Mouse (Mus musculus) olfactory bulb, adult 2 months (tissue): ENCODE results near the gene Cplx2. TPM values are rescaled to one million over a fixed set of nuclear protein-coding genes. Genes with fewer than 3 reads are reported as not detected.
A peak's percentile ranks its signal among the peaks of the same experiment; 100 is the strongest.

Experiments used
- H3K27ac ChIP-seq: fragments of 200-500 bp; 2 replicates; pipeline ENCODE4 v1.5.1; 2012; ENCODE audit warnings: low read depth, low read length; ENCODE audit not compliant: insufficient read depth
- H3K4me1 ChIP-seq: fragments of 200-500 bp; 2 replicates; pipeline ENCODE4 v1.6.1; 2012; ENCODE audit warnings: low read length; ENCODE audit not compliant: control insufficient read depth, insufficient read depth
- H3K4me3 ChIP-seq: fragments of 200-500 bp; 2 replicates; pipeline ENCODE4 v1.5.1; 2012; ENCODE audit warnings: mild to moderate bottlenecking, low read depth, low read length, moderate library complexity; ENCODE audit not compliant: insufficient read depth
- CTCF ChIP-seq: fragments of 200-500 bp; IDR thresholded peaks from 2 replicates; pipeline ENCODE4 v1.5.1; 2012; ENCODE audit warnings: low read depth, mild to moderate bottlenecking, low read length, moderate library complexity; ENCODE audit not compliant: insufficient read depth
- POLR2A ChIP-seq: fragments of 200-500 bp; IDR thresholded peaks from 2 replicates; pipeline ENCODE4 v1.6.1; 2012; ENCODE audit warnings: mild to moderate bottlenecking, low read depth, low read length, moderate library complexity; ENCODE audit not compliant: insufficient read depth
- WGBS: fragments of 180-500 bp; shearing (Covaris S2); methylation state at CpG from one replicate; pipeline ENCODE4 v1.1.7; 2018; 5-methylcytosine and 5-hydroxymethylcytosine counted together
- polyA plus RNA-seq: library from polyadenylated mRNA; stranded (reverse); fragments of >200 nt; gene quantifications from 2 replicates; pipeline ENCODE4 v1.2.4, GENCODE M21; 2012; ENCODE audit warnings: low replicate concordance; ENCODE audit not compliant: missing spikeins, insufficient read depth, insufficient read length

The Cplx2 gene
- polyA plus RNA-seq, 1 experiment: not detected

DNA sequence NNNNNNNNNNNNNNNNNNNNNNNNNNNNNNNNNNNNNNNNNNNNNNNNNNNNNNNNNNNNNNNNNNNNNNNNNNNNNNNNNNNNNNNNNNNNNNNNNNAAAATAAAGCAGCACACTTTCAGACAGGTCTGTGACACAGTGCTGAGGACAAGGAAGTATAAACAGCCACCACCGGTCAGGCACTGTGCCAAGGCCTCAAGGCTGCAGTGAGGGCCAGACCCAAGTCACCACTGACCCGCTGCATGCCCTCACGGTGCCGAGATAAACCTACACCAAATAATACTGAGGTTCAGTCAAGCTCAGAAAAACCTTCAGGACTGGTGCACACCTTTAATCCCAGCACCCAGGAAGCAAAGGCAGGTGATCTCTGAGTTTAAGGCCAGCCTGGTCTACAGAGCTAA, 13.7 kb upstream of the Cplx2 start:
- H3K4me3 ChIP-seq: no peak overlapping the region
- H3K4me1 ChIP-seq: no peaks in the 10 kb centered on the region
- 71% methylated on average over 4 of the region's 4 CpGs for WGBS
- no peak overlapping the region for H3K27ac ChIP-seq
- TF ChIP-seq CTCF (no peak), POLR2A (no peak)

DNA sequence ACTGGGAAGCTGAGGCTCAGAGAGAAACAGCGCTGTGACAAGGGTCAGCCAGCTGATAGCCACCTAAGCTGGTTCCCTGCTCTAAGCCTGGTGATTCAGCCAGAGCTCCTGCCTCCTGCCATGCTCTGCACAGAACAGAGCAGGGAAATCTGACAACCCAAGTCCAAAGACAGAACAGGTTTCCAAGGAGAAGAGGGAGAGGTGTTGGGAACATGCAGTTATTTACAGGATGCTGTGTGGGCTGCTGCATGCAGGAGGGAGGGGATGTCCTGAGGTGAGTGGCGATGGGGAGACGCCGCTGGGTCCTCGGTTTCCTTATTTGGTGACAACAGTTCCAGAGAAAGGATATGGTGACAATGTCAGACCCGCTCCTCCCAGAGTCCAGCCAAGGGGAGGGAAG, 12.0 kb upstream of the Cplx2 start:
- 89% methylated on average over 6 of the region's 6 CpGs for WGBS
- no peak overlapping the region for H3K4me3 ChIP-seq
- no peak overlapping the region for H3K27ac ChIP-seq
- no peaks in the 10 kb centered on the region for H3K4me1 ChIP-seq
- TF ChIP-seq CTCF (no peak), POLR2A (no peak)

DNA sequence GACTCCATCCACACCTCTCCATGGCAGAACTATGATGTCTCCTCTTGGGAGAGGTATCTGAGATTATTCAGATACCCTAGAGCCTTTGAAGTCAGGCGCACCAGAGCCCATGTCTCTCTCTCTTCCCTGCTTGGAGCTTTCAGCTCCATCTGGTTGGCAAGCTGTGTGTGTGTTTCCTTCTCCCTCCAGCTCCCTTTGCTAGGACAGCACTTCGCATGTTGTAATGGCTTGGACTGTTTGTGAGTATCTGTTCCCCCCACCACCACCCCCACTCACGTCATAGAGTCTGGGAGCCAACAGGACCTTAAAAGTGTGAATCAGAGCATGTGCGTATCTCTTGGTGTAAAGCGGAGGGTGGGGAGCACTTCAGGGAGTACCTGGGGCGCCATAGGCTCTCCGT, 6.5 kb upstream of the Cplx2 start:
- Histone ChIP-seq H3K4me1 (peaks cover 20% of the 10 kb centered on the region), H3K27ac (no peak overlapping the region), H3K4me3 (no peak overlapping the region)
- no peak for TF ChIP-seq CTCF
- WGBS: 88% methylated on average over 7 of the region's 7 CpGs

DNA sequence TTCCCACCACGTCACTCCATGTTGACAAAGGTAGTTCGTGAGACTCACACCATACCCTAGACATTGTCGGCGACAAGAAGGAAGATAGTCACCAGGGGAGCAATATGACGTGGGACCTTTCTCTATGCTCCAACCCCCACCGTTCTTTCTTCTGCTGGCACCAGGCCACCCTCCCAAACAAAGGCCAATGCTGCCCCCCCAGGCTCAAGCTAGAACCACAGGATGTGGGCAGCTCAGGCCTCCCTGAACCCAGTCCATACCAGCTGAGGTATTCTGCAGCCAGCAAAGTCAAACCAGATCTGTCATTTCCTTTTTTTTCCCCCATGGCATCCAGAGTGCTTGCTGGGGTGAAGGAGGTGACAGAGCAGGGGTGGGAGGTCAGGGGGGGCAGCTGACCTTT, 3.4 kb upstream of the Cplx2 start:
- H3K27ac ChIP-seq: peak overlapping the region; percentile 2; the same call in 1 of the 2 replicates

DNA sequence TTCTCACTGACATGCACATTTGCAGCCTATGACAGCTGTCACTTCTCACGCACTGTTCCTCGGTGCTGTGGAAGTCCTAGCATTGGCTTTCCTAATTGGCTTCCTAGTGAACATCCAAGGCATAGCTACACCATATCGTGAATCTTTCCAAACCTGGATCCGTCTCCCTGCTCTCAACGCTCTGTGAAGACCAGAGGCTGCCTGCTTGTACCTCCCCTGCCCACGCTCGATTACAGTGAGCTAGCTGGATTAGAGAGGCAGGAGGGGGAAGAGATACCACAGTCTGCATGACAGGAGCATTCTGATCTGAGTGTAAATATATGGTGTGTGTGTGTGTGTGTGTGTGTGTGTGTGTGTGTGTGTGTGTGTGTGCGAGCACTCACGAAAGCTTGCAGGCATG, 3.0 kb upstream of the Cplx2 start:
- WGBS: 59% methylated on average over 9 of the region's 9 CpGs
- no peak for TF ChIP-seq POLR2A
- TF ChIP-seq CTCF: no peak
- Histone ChIP-seq H3K4me1 (peaks cover 37% of the 10 kb centered on the region), H3K4me3 (no peak overlapping the region), H3K27ac (no peak overlapping the region)

More for the DNA sequence above, 3.4 kb upstream of the Cplx2 start:
- WGBS: 78% methylated on average over 6 of the region's 6 CpGs
- Histone ChIP-seq H3K4me1 (peaks cover 37% of the 10 kb centered on the region), H3K4me3 (no peak overlapping the region)
- TF ChIP-seq CTCF (0 out of 2 replicates have a peak, but pooled peaks have one; percentile 14), POLR2A (no peak)

DNA sequence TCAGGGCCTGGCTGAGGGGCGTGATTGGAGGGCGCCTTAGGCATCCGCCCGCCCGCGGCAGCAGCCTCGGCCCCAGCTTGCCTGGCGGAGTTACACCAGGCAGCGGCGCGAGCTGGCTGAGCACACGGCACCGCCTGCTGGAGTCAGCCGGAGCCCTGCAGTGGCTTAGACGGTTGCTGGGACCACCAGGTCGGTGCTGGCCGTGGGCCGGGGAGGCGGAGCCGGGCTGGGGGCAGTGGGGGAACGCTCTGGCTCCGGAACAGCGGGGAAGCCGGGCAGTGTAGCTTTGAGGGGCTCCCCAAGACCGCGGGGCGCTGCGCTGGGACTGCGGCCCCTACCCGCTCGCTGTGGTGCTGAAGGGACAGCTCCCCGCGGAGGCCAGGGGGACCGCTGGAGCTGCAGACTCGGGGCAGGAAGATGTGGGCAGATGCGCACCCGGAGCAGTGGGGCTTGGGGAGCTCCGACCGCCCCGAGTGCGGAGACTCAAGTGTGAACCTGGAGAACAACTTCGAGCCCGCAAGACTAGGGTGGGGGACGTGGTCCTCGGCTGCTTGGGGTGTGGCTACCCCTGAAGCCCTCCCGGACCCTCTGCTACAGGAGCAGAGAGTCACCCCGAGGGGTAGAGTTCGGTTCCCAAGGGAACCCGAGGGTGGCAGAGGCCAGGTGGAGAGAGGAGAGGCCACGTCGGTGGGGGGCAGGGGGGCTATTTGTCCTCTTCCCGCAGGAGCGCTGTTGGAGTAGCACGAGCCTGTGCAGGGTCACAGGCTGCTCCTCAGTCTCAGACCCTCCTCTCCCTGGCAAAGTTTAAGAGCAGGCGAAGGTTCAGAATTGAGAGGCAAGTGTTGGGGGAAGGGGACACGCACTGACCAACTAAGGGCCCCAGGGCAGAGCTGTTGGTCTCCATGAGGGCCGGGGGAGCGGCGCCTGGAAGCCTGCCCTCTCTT, 510 bp downstream of the Cplx2 start:
- no peak for TF ChIP-seq POLR2A
- no peak for TF ChIP-seq CTCF
- under 1% methylated on average over 59 of the region's 59 CpGs for WGBS
- Histone ChIP-seq H3K4me1 (peaks cover 40% of the 10 kb centered on the region), H3K4me3 (peak overlapping the region; percentile 50), H3K27ac (0 out of 2 replicates have a peak overlapping the region, but pooled peaks have one; percentile 29)

DNA sequence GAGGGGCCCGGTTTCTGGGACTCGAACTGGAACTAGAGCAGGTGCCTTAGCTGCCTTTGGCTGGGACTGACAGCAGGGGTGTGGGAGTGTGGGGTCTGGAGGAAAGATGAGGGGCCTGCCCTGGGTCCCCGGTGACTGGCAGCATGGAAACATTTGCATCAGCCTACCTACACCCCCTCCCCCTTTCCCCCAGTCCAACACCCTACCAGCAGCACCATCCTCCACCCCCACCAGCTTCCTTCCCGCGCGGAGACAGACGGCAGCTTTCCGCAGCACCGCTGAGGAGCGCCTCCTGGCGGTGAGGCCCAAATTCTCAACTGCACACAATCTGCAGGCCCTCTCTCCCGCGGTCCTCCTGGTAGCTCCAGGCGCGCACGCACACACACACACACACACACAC, 1.5 kb downstream of the Cplx2 start:
- WGBS: 3% methylated on average over 16 of the region's 16 CpGs
- Histone ChIP-seq H3K27ac (no peak overlapping the region), H3K4me1 (peaks cover 33% of the 10 kb centered on the region)

DNA sequence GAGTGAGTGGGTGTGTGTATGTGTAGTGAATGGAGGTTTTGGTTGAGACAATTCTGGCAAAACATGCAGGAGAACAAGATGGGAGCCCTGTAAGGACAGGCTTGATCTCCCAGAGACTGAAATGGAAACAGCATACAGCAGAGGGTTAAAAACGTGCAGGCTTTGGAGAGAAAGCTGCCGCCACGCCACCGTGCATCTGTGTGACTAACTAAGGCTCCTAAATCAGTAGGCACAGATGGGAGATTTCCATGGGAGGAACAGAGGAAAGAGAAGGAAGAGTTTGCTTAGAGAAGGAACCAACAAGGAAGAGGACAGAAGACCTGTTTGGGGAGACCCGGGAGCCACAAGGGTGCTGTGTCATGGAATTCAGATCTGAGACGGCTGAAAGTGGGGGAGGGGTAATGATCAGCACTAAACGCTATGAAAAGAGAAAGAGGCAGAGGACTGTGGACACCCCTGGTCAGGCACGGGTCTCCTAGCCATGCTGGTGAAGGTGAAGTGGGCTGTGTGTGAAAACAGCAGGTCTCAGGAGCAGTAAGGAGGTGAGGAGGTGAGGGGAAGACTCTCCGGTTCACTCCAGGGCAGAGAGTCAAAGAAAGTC, 3.1 kb downstream of the Cplx2 start:
- peak overlapping the region; percentile 1; the same call in 1 of the 2 replicates for H3K4me3 ChIP-seq
- no peak overlapping the region for H3K27ac ChIP-seq
- TF ChIP-seq CTCF: no peak
- no peak for TF ChIP-seq POLR2A

More for the DNA sequence above, 1.5 kb downstream of the Cplx2 start:
- peak overlapping the region; percentile 30; the same call in 1 of the 2 replicates for H3K4me3 ChIP-seq
- TF ChIP-seq POLR2A: no peak
- peak; percentile 85 for TF ChIP-seq CTCF

More for the DNA sequence above, 3.1 kb downstream of the Cplx2 start:
- WGBS: 40% methylated on average over 9 of the region's 9 CpGs
- peaks cover 26% of the 10 kb centered on the region for H3K4me1 ChIP-seq
